Mouse (Mus musculus) heart, postnatal 25 days (tissue): ENCODE measurements around the gene Agap1. TPM values are rescaled to one million over a fixed set of nuclear protein-coding genes. Genes with fewer than 3 reads are reported as not detected.

Experiments used
- DNase-seq: peaks from one replicate; pipeline ENCODE4 v3.0.0; 2022; ENCODE audit warnings: low spot score
- intact Hi-C: fragments of 180-260 bp; cut with DNase I; formaldehyde crosslinking; loops from one replicate; pipeline ENCODE4 v1.15.1; 2025
- total RNA-seq, 2 experiments: library from RNA; stranded (reverse); gene quantifications; 2 replicates each; pipeline ENCODE4 v1.2.3; 2021

The Agap1 gene
- total RNA-seq, 2 experiments from 2014 or later = 62.8 to 65.5 TPM

DNA sequence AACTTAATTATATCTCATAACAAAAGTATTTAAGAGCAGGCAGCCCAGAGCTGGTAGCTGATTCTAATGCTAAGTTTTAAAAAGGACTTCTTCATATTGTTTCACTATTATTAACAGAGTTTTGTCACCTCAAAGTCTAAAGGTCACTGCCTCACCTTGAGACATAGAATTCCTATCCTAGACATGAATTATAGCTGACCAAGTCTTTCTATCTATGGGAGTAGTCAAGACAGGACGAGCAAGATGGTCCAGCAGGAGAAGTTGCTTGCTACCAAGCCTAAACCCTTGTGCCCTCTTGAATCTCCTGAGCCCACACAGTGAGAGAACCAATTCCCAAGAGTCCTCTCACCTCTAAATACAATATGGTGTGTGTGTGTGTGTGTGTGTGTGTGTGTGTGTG lies 448.0 kb downstream of the Agap1 start:
- intact Hi-C loops = no loop called here
- no peak for DNase-seq

DNA sequence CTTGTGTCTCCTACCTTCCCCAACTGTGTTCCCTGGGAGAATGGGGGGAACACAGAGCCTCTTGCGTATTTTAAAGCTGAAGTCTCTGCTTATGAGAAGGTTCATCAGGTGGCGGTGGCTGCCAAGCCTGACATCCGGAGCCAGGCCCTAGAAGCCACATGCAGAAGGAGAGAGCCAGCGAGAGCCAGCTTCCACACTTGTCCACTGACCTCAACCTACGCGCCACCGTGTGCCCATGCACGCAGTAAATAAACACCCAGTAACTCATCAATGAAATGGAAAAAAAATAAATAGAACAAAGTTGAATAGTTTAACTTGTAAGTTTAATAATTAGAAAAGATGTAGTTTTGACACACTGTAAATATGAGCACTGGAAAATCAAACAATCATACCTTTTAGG lies 455.2 kb downstream of the Agap1 start:
- intact Hi-C loops = no loop called here
- no peak for DNase-seq

DNA sequence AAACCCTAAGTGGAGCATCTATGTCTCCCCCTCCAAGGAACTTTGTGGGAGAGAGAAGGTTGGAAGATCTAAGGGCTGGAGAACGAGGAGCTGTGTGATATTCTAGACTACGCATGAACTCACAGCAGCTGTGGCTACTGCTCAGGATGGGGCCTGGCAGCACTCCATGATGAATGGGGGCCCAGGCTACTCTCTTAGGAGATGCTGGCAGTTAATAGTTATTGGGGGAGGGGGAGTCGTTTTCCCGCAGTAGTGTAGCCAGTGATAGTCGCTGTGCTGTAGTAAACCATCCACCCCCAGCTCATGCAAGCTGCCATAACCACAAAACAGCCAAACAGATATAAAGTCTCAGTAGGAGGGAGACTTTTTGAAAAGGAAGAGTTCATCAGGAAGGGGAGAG lies 457.8 kb downstream of the Agap1 start:
- no peak for DNase-seq
- intact Hi-C loops = no loop called here

DNA sequence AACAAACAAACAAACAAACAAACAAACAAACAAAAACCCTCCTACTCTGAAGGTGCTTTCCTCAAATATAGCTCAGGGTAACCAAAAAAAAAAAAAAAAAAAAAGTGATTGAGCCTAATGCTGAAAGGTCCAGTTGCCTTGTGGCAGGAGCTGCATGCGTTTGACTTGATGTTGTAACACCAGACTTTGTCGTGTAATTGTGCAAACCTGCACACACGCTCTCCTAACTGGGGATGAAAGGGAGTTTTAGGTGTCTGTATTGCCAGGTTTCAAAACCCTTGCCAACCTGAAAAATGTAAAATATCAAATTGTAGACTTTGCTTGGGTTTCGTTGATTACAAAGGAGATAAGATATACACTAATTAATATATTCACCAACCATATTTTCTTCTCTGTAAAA lies 459.0 kb downstream of the Agap1 start:
- intact Hi-C loops = no loop called here
- no peak for DNase-seq

DNA sequence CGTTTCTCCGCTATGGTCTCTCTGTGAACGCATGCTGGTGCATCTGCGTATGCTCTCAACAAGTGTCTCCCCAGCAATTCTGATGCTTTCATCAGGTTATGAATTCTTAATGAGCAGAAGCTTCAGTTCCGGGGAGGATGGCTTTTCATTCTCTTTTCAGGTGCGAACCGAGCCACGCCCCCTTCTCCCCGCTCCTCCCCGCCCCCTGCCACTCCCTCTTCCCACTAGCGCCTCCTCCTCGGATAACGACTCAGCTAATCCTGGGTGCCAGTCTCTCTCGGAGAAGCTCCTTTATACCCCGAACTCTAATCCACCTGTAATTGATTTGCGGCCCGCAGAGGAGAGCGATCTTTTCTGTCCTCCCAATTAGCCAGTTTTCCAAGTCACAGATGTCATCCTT lies 463.5 kb downstream of the Agap1 start:
- intact Hi-C loops = no loop called here
- DNase-seq = no peak

DNA sequence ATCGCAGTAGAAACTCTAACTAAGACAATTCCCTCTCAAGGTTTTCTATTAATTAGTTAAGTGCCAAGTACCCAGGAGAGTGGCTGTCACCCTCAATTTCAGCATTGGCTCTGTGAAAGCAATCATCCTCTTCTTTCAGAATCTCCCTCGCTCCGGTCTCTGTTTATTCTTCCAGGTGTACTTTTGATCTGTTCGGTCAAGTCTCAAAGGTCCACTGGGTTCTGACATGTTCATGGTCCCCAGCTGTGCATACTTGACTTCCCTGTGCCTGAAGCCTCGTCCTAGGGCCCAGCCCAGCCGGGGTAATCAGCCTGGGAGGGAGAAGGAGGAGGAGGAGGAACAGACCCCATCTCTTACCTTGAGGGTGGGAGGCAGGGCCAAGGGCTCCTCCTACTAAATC lies 464.6 kb downstream of the Agap1 start:
- DNase-seq = no peak
- intact Hi-C loops = no loop called here

DNA sequence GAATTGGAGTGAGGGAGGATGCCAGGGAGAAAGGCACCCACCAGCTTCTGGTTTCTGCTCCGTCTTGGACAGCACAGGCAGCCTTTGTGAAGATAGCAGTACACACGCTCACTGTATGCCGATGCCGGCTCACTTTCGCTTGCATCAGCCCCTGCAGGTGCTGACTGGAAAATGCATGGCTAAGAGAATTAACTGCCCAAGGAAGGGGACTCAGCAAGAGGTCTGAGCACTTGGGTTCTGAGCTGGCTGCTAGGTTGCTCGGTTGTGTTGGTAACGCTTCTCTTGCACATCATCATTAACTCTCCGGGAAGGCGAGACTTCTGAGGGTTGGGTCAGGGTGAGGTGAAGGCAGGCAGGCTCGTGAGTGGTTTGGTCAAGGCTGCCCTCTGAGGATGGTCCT lies 467.2 kb downstream of the Agap1 start:
- intact Hi-C loops = loop anchor here (10.0 kb wide), 1 partner anchor 57 kb away; no protein-coding TSS in a partner anchor
- DNase-seq = no peak

DNA sequence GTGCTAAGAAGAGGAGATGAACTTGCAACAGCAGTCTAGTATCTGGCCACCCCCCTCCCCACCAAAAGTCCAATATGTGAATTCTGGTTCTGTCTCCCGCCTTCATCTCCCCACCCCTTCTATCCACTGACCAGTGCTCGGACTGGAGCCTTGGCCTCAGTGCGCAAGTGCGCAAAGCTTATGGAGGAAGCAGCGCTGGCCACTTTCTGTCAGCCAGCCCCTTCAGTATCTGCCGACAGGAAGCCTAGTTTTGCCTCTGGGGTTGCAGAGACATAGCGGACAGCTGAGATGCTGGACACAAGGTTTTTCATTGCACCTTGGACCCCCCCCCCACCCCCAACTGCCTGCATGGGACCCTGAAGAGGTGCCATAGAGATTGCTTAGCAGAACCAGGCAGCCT lies 467.7 kb downstream of the Agap1 start:
- intact Hi-C loops = loop anchor here (10.0 kb wide), 1 partner anchor 57 kb away; no protein-coding TSS in a partner anchor
- DNase-seq = no peak

DNA sequence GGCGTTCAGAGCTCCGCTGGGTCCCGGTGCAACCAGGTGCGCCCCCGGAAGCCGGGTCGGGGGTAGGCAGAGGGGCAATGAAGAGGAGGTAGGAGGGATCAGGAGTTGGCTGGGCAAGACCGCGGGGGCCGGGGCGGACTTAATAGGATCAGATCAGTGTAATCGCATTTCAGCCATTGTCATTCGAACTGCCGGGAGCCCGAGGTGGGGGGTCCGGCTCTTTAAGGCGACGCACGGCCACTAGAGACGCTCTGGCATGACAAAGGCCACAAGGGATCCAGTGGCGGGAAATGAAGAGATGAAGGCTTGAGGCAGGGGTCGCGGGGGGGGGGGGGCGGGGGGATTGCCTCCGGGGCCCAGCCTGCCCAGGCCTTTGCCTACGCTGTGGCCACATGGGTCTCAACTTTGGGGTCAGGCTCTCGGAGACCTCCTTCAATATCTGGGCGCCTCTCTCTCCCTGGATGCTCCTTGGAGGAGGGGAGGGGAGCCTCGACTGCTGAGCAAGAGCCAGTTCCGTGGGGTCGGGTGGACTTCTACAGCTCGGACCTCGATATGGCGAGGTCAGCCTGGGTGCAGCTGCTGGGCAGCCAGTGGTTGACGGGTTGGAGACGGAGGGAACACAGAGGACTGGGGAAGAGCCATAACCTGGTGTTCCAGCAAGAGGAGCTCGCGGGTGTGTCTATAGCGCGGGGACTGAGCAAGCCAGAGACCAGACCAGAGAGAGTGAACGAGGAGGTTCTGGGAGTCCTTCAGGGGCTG lies 468.5 kb downstream of the Agap1 start:
- intact Hi-C loops = loop anchor here (10.0 kb wide), 1 partner anchor 58 kb away; no protein-coding TSS in a partner anchor
- no peak for DNase-seq

DNA sequence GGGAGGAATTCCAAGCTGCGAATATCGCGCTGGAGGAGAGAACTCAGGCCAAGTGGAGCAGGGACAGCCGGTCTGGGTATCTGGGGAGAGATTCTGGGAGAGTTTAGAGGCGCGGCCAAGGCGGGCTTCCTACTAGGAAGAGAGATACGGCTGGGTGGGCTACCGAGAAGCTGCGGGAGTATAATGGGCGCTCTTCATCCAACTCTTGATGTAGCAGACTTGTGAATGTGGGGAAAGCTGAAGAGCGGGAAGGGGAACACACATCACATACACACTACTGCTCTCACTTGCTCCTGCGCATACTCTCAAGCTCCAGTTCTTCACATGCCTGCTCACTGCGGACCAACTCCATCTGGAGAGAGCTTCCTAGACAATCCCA lies 469.0 kb downstream of the Agap1 start:
- intact Hi-C loops = loop anchor here (10.0 kb wide), 1 partner anchor 59 kb away; no protein-coding TSS in a partner anchor
- no peak for DNase-seq

DNA sequence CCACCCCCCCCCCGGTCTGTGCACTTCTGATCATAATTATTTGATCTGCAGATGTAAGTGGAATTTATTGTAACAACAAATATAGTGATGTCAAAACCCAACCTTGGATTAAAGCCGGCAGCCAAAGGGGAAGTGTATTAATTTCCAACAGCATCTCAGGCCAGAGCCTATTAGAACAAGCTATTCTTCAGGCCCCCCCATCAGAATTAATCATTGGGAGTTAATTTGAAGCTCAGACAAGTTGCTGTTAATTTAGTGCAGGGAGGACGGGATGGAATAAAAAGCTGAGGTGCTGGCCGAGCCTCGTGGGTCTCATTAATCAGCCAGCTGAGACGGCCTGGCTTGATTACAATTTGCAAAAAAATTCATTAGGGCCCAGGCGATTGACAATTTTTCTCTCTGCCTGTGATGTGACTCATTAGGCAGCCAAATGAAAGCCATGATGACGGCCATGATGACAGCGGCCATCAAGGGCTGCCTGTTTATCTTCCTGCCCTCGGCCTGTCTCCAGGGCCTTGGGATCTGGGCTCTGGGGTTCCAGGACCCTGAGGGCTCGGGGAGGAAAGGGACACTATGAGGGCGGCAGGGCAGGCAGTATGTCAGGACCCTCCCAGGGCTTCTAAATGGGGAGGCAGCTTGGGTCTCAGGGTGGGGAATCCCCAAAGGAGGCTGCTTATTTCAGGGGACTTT lies 471.0 kb downstream of the Agap1 start:
- DNase-seq = no peak
- intact Hi-C loops = loop anchor here (10.0 kb wide), 1 partner anchor 61 kb away; no protein-coding TSS in a partner anchor

DNA sequence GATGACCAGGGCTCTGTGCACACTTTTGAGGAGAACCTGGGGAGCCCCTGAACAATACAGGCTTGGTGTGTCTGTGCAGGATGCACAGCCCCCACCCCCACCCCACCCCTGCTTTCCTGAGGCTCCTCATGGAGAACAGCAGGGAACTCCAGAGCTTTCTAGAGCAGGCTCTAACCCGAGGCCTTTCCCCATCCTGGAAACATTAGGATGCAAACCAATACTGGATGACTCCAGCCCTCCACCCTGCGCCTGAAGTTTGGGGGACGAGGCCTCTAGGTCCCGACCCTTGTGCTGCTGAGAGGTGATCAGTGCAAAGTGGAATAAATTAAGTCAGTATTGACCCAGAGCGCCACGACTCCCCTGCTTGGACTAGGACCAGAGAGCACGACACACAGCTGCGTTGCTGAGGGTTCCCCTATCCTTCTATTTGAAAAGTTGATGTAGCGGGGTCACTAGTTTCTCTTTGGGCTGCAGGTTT lies 472.0 kb downstream of the Agap1 start:
- DNase-seq = no peak

DNA sequence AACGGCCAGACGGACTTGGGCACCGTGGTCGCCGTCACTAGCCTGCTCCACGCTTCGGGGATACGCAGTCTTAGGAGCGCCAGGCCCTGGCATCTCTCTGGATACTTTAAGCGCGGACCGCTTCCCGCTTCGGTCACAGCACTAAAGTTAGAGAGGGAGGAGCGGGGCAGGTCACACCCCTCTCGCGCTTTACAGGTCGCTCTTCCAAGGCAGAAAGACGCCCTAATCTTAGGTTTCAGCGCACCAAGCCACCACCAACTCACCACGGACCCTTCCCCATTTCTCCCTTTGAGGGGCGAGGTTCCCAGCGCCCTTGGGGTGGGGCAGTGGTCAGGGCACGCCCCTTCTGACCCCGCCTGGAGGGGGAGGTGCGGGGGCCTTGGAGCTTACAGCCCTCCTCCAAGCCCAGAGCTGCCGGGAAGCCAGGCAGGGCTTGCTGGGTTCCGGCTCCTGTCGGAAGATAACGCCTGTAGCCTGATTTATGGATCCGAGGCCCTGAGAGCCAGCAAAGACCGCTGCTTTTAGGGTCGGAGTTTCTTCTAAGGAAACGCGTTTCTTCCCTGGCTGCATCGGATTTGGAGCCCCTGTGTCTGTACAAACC lies 472.6 kb downstream of the Agap1 start:
- intact Hi-C loops = loop anchor here (10.0 kb wide), 1 partner anchor 62 kb away; no protein-coding TSS in a partner anchor

More for the DNA sequence above, 472.0 kb downstream of the Agap1 start:
- intact Hi-C loops = loop anchor here (10.0 kb wide), 1 partner anchor 62 kb away; no protein-coding TSS in a partner anchor

DNA sequence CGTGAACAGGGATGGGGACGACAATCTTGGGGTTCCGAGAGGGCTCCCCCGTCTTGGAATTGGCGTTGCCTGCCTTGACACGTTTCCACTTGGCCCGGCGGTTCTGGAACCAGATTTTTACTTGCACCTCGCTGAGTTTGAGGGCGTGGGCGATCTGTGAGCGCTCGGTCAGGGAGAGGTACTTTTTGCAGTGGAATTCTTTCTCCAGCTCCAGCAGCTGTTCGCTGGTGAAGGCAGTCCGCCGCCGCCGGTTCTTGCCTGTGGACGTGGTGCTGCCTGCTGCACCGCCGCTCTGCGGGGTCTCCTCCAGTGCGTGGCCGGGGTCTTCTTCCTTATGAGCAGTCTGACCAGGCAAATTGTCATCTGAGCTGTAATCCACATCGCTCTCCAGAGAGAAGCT lies 474.1 kb downstream of the Agap1 start:
- intact Hi-C loops = loop anchor here (10.0 kb wide), 1 partner anchor 64 kb away; no protein-coding TSS in a partner anchor
- no peak for DNase-seq

More for the DNA sequence above, 472.6 kb downstream of the Agap1 start:
- no peak for DNase-seq

DNA sequence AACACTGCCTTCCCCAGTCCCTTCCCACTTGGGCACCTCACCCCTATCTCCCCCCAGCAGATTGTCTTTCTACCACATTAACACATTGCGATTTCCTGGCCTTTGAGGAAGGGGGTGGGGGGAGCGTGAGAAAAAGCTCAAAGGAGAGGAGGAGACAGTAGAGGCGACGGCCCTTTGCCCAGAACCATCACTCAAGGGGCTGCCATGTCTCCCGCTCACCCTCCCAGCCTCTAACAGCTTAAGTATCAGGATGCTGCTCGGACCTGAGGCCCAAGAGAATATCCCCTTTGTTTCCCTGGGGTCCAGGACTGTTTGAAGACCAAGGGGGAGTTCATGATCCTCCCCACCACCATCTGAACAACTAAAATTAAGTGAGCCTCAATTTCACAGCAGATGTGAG lies 474.6 kb downstream of the Agap1 start:
- no peak for DNase-seq
- intact Hi-C loops = loop anchor here (10.0 kb wide), 1 partner anchor 64 kb away; no protein-coding TSS in a partner anchor

DNA sequence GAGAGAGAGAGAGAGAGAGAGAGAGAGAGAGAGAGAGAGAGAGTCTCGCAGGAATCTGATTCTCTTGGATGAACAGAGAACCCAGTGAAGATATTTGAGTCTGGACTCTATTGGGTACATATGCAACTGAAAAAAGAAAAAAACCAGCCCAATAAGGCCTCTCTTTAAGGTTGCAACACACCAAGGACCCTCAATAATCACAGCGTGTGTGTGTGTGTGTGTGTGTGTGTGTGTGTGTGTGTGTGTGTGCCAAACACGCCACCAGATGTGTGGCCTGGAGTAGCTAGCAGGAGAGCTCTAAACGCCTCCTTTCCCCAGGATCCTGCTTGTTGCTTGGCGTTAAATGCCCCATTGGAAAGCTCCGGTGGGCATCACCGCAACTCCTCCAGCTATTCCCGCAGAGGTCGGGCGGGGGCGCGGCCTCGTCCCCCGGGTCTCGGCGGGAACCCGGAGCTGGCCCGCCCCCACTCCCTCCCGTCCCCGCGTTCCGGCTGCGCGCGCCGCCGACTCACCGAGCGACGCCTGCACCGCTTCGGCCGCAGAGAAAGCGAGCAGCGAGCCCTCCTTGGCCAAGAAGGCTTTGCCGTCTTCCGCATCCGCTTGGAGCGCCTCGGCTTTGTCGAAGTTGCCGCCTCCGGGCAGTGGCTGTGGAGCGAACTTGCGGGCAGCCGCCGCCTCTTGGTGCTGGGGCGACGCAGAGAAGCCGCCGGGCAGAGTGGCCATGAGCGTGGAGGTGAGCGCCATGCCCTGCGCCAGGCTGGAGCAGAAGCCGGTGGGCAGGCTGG lies 475.3 kb downstream of the Agap1 start:
- DNase-seq = no peak
- intact Hi-C loops = loop anchor here (10.0 kb wide), 1 partner anchor 65 kb away; no protein-coding TSS in a partner anchor

DNA sequence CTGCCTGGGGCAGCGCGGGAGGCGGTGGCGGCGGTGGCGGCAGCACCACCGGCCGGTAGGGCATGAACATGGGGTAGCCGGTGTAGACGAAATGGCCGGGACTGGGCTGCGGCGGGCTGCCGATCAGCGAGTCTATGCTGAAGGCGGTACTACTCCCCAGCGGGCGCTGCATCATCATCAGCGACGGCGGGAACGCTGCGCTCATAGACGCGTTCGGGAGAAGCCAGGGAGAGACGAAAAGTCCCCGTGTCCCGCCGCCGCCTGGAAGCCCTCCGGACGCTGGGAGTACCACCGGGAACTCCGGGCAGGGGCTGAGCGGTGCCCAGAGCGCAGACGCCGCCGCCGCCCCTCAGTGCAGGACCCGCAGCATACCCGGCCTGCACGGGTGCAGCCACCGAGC lies 475.9 kb downstream of the Agap1 start:
- intact Hi-C loops = no loop called here
- no peak for DNase-seq

DNA sequence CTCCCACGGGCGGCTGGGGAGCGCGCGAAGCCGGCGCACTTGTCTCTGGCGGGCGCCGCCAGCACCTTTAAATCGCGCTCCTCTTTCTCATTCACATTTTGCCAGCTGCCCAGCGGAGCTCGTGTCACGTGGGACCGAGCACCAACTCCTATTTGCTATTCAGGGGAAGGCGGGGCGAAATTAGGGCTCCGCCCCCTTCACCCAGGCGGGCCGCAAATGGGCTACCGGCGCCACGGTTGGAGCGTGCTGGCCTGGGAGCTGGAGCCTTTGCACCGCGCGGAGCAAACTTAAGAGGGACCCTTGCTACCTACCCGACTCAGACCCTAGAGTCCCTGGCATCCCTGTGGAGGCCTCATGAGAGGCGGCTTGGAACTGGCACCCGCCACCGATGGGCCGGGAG lies 476.5 kb downstream of the Agap1 start, which contains the start of gene Gbx2:
Gbx2 (minus strand) TSS at position 60 of the 400 bp plus-strand sequence.
- no peak for DNase-seq
- intact Hi-C loops = no loop called here

DNA sequence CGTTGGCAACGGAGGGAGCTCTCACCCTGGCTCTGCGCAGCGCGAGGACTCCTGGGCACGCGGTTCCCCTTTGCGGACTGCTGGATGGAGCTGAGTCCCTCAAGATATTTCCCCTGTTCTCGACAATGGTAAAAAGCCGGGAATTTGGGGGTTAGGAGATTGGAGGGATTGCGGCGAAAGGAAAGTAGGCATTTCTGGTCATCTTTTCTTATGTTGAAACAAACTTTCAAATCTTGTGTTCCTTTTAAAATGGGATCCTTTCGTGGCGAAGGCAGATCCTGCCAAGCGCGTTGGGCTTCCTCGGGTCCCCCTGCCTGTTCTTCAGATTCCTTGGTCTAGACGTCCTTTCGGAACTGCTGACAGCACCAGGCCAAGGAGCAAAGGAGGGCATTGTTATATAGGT lies 477.4 kb downstream of the Agap1 start:
- DNase-seq = no peak
- intact Hi-C loops = no loop called here

DNA sequence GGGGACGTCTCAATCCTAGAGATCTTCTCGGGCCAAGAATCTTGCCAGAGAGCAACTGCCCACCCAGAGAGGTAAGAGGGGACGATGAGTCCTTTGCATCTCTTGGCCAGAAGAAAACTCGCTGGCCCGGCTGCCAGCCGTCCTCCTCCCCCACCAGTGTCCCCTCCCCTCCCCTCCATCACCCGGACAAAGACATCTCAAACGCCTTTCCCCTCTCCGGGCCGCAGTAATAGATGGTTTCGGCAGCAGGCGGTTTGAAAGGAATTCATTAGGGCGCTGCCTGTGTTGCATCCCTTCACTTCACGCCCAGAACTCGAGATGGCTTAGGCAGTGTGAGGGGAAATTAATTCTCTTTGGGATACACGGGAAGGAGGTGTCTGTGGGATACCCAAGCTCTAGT lies 478.0 kb downstream of the Agap1 start:
- DNase-seq = no peak
- intact Hi-C loops = no loop called here
